Mouse (Mus musculus): ENCODE data around the gene Tmprss5. TPM values are rescaled to one million over a fixed set of nuclear protein-coding genes. Genes with fewer than 3 reads are reported as not detected.

Gene Tmprss5
- total RNA-seq, 1 experiment from 2014 or later = not detected

DNA sequence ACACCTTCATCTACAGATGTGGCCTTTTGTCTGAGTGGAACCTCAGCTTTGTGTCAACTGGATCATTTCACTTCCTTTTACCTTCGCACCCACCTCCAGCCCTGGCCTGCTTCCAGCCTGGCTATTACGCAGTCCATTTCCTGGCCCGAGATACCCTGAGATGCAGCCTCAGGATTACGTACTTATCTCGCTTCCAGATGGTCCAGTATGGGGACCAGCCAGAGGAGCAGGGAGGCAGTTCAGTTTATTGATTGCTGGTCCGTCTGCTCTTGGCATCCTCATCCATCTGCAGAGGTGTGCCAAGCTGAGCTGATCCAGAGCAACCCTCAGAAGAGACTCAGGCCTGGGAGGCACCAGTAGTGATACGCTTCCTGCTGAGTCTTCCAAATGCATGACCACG, 64.7 kb downstream of the Tmprss5 start:
- ATAC-seq (replicated peaks; ENCODE audit: insufficient number of reproducible peaks, low FRiP score, low TSS enrichment, poor library complexity, severe bottlenecking) = no peak

DNA sequence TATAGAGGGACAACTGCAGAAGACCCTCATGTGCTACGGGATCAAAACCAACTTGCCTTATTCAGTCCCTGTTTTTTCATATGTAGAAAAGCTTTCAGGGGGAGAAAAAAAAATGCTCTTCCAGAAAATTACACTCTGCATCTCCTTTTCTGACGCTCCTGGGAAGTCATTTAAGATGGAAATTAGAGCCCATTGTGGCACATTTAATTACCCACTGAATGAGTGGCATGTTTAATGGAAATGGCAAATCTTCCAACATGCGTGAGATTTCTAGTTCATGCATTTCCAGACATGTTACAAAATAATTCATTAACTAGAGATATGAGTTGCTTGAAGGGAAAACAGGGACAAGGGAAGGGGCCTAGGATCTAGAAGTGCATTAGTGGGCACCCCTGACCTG, 66.0 kb downstream of the Tmprss5 start:
- ATAC-seq (replicated peaks; ENCODE audit: insufficient number of reproducible peaks, low FRiP score, low TSS enrichment, poor library complexity, severe bottlenecking) = no peak

Other genes with a start within 250 kb of the Tmprss5 start
- gene Zbtb16, start 245.0 kb upstream of the Tmprss5 start, total RNA-seq (2017) = 25.8 to 37.9 TPM (median 29.0 TPM) in 3 replicates
- gene Htr3a, start 170.2 kb upstream of the Tmprss5 start, total RNA-seq (2017) = not detected in 3 replicates
- gene Htr3b, start 116.3 kb upstream of the Tmprss5 start, total RNA-seq (2017) = not detected in 3 replicates
- 5.6 to 15.3 TPM (median 10.2 TPM) in 3 replicates for gene Usp28, start 95.9 kb upstream of the Tmprss5 start, total RNA-seq (2017)
- 31.9 to 40.0 TPM (median 37.3 TPM) in 3 replicates for gene Zw10, start 25.6 kb upstream of the Tmprss5 start, total RNA-seq (2017)
- gene Gm4894, start 169.3 kb downstream of the Tmprss5 start, total RNA-seq (2017) = not detected in 3 replicates

Data from monocyte, adult 5-6 weeks (primary cell).